Mouse (Mus musculus) myocyte (in vitro differentiated cells): ENCODE measurements around the gene Nek4. TPM values are rescaled to one million over a fixed set of nuclear protein-coding genes. Genes with fewer than 3 reads are reported as not detected.
A peak's percentile ranks its signal among the peaks of the same experiment; 100 is the strongest.

Source experiments
- H3K27me3 ChIP-seq: one replicate; pipeline ENCODE4 v1.6.1; 2011; ENCODE audit not compliant: control insufficient read depth, insufficient read depth, insufficient read length
- H3K36me3 ChIP-seq: one replicate; pipeline ENCODE4 v1.6.1; 2011; ENCODE audit not compliant: control insufficient read depth, insufficient read depth
- H3K4me2 ChIP-seq: one replicate; pipeline ENCODE4 v1.6.1; 2011; ENCODE audit warnings: low read depth, control low read depth
- H3K4me3 ChIP-seq: one replicate; pipeline ENCODE4 v1.5.1; 2011; ENCODE audit warnings: mild to moderate bottlenecking, control low read depth, moderate library complexity
- H3K79me2 ChIP-seq: one replicate; pipeline ENCODE4 v1.6.1; 2011; ENCODE audit not compliant: control insufficient read depth, insufficient read depth
- H3ac ChIP-seq: one replicate; pipeline ENCODE4 v1.6.1; 2011; ENCODE audit not compliant: control insufficient read depth, insufficient read length
- CEBPB ChIP-seq: IDR thresholded peaks from 2 replicates; pipeline ENCODE4 v1.6.1; 2011; ENCODE audit warnings: mild to moderate bottlenecking, moderate library complexity; ENCODE audit not compliant: poor library complexity, insufficient read depth, severe bottlenecking
- E2F4 ChIP-seq: IDR thresholded peaks from one replicate; pipeline ENCODE4 v1.6.1; 2011; ENCODE audit warnings: mild to moderate bottlenecking, control low read depth, moderate library complexity; ENCODE audit not compliant: insufficient read depth
- MAX ChIP-seq: IDR thresholded peaks from one replicate; pipeline ENCODE4 v1.6.1; 2011; ENCODE audit warnings: low read depth, mild to moderate bottlenecking, control low read depth
- MYOD1 ChIP-seq, 3 experiments: IDR thresholded peaks; one replicate each; pipeline ENCODE4 v1.6.1; 2011; ENCODE audit warnings: control low read depth in 2 of 3, low read depth in 2 of 3, mild to moderate bottlenecking in 2 of 3, moderate library complexity in 1 of 3; ENCODE audit not compliant: insufficient read length in 2 of 3, control insufficient read depth in 1 of 3
- MYOG ChIP-seq, 3 experiments: IDR thresholded peaks; one replicate each; pipeline ENCODE4 v1.6.1; 2011; ENCODE audit warnings: control low read depth in 2 of 3, low read depth in 2 of 3, mild to moderate bottlenecking in 2 of 3; ENCODE audit not compliant: insufficient read length in 2 of 3, control insufficient read depth in 1 of 3, insufficient read depth in 1 of 3
- POLR2A ChIP-seq: IDR thresholded peaks from one replicate; pipeline ENCODE4 v1.6.1; 2011; ENCODE audit warnings: low read depth, mild to moderate bottlenecking, control low read depth, moderate library complexity; ENCODE audit not compliant: insufficient read length
- POLR2AphosphoS2 ChIP-seq: IDR thresholded peaks from one replicate; pipeline ENCODE4 v1.6.1; 2011; ENCODE audit warnings: low read depth, control low read depth; ENCODE audit not compliant: insufficient read length
- REST ChIP-seq: IDR thresholded peaks from one replicate; pipeline ENCODE4 v1.6.1; 2011; ENCODE audit warnings: mild to moderate bottlenecking, control low read depth, moderate library complexity; ENCODE audit not compliant: insufficient read depth, insufficient read length
- SRF ChIP-seq: IDR thresholded peaks from one replicate; pipeline ENCODE4 v1.6.1; 2011; ENCODE audit warnings: low read depth; ENCODE audit not compliant: control insufficient read depth, insufficient read length
- TCF12 ChIP-seq: IDR thresholded peaks from one replicate; pipeline ENCODE4 v1.6.1; 2011; ENCODE audit warnings: mild to moderate bottlenecking, control low read depth; ENCODE audit not compliant: poor library complexity, insufficient read depth, severe bottlenecking
- TCF3 ChIP-seq: IDR thresholded peaks from one replicate; pipeline ENCODE4 v1.6.1; 2011; ENCODE audit warnings: low read depth, control low read depth; ENCODE audit not compliant: insufficient read length
- USF1 ChIP-seq: IDR thresholded peaks from one replicate; pipeline ENCODE4 v1.6.1; 2011; ENCODE audit warnings: low read depth, mild to moderate bottlenecking, control low read depth, moderate library complexity
- polyA plus RNA-seq: library from polyadenylated mRNA; unstranded; fragments of >200 nt; fragmentation: generic; extraction: Trizol; gene quantifications from one replicate; pipeline ENCODE4 v1.2.1, GENCODE M21; 2012; ENCODE audit warnings: missing spikeins

Nek4 gene
- polyA plus RNA-seq, 1 experiment, result 2.8 TPM

GRCm38 (mm10) chr14:31019331-31020205 is 68.4 kb downstream of the Nek4 start:
- peak in 2 of 3 experiments; percentile 71 to 87 for TF ChIP-seq MYOD1 (IDR thresholded peaks at IDR 0.05; ENCODE audit: control insufficient read depth in 1 of 3, insufficient read length in 2 of 3, low read depth in 2 of 3)
- TF ChIP-seq USF1, result no peak
- no peak for TF ChIP-seq MAX
- TF ChIP-seq POLR2AphosphoS2, result no peak
- no peak for TF ChIP-seq TCF3
- peak in 2 of 3 experiments; percentile 50 to 79 for TF ChIP-seq MYOG (IDR thresholded peaks at IDR 0.05; ENCODE audit: control insufficient read depth in 1 of 3, insufficient read depth in 1 of 3, insufficient read length in 2 of 3, low read depth in 2 of 3)
- H3ac ChIP-seq, result peak overlapping the region; percentile 38
- peaks cover 40% of the 10 kb centered on the region for H3K36me3 ChIP-seq
- H3K27me3 ChIP-seq, result no peaks in the 10 kb centered on the region
- peak overlapping the region; percentile 87 for H3K4me2 ChIP-seq
- H3K79me2 ChIP-seq, result peaks cover 82% of the 10 kb centered on the region
- peak overlapping the region; percentile 95 for H3K4me3 ChIP-seq

GRCm38 (mm10) chr14:31022579-31022978 is 71.4 kb downstream of the Nek4 start:
- H3K79me2 ChIP-seq, result peaks cover 71% of the 10 kb centered on the region
- H3K36me3 ChIP-seq, result peaks cover 39% of the 10 kb centered on the region
- H3ac ChIP-seq, result no peak overlapping the region
- H3K4me3 ChIP-seq, result no peak overlapping the region
- no peak overlapping the region for H3K4me2 ChIP-seq
- no peaks in the 10 kb centered on the region for H3K27me3 ChIP-seq
- TF ChIP-seq TCF12, result no peak
- TF ChIP-seq MAX, result no peak
- no peak for TF ChIP-seq E2F4
- no peak for TF ChIP-seq MYOD1 (IDR thresholded peaks at IDR 0.05; ENCODE audit: control insufficient read depth in 1 of 3, insufficient read length in 2 of 3, low read depth in 2 of 3)
- TF ChIP-seq SRF, result no peak
- TF ChIP-seq POLR2AphosphoS2, result no peak
- TF ChIP-seq CEBPB, result no peak
- TF ChIP-seq USF1, result no peak
- no peak for TF ChIP-seq MYOG (IDR thresholded peaks at IDR 0.05; ENCODE audit: control insufficient read depth in 1 of 3, insufficient read depth in 1 of 3, insufficient read length in 2 of 3, low read depth in 2 of 3)
- no peak for TF ChIP-seq POLR2A
- TF ChIP-seq REST, result no peak

GRCm38 (mm10) chr14:31025785-31026184 is 74.6 kb downstream of the Nek4 start:
- Histone ChIP-seq H3ac (no peak overlapping the region), H3K4me3 (no peak overlapping the region), H3K79me2 (peaks cover 44% of the 10 kb centered on the region), H3K4me2 (no peak overlapping the region), H3K27me3 (no peaks in the 10 kb centered on the region), H3K36me3 (peaks cover 57% of the 10 kb centered on the region)
- TF ChIP-seq USF1 (peak; percentile 76), E2F4 (no peak)

Other genes starting within 250 kb of the Nek4 start
- 2.8 TPM for gene Sfmbt1, start 236.5 kb upstream of the Nek4 start, polyA plus RNA-seq
- gene Tmem110, start 125.8 kb upstream of the Nek4 start, polyA plus RNA-seq, result 9.1 TPM
- 143 TPM for gene Mustn1, start 72.2 kb upstream of the Nek4 start, polyA plus RNA-seq
- gene Itih4, start 64.9 kb upstream of the Nek4 start, polyA plus RNA-seq, result 0.06 TPM
- gene Itih3, start 27.6 kb upstream of the Nek4 start, polyA plus RNA-seq, result 0.04 TPM
- gene Itih1, start 8.1 kb upstream of the Nek4 start, polyA plus RNA-seq, result 0.02 TPM
- gene Glt8d1, start 50.0 kb downstream of the Nek4 start, polyA plus RNA-seq, result 23.1 TPM
- 332 TPM for gene Spcs1, start 50.3 kb downstream of the Nek4 start, polyA plus RNA-seq
- 14.1 TPM for gene Pbrm1, start 67.8 kb downstream of the Nek4 start, polyA plus RNA-seq
- gene Gnl3, start 67.8 kb downstream of the Nek4 start, polyA plus RNA-seq, result 37.9 TPM
- 91.4 TPM for gene Smim4, start 177.6 kb downstream of the Nek4 start, polyA plus RNA-seq
- 243 TPM for gene Nt5dc2, start 179.7 kb downstream of the Nek4 start, polyA plus RNA-seq
- 0.46 TPM for gene Stab1, start 217.3 kb downstream of the Nek4 start, polyA plus RNA-seq